Mouse (Mus musculus) cerebellum, adult 2 months (tissue): ENCODE data around the gene Vmn1r76.

ENCODE experiments used
- CTCF ChIP-seq: fragments of 200-500 bp; IDR thresholded peaks from 2 replicates; pipeline ENCODE4 v1.5.1; 2011; ENCODE audit warnings: low read depth, mild to moderate bottlenecking, control low read depth, low read length, moderate library complexity, borderline replicate concordance; ENCODE audit not compliant: insufficient read depth
- POLR2A ChIP-seq: fragments of 200-500 bp; IDR thresholded peaks from 2 replicates; pipeline ENCODE4 v1.6.1; 2011; ENCODE audit warnings: low read length, control low read depth, borderline replicate concordance; ENCODE audit not compliant: insufficient read depth

DNA sequence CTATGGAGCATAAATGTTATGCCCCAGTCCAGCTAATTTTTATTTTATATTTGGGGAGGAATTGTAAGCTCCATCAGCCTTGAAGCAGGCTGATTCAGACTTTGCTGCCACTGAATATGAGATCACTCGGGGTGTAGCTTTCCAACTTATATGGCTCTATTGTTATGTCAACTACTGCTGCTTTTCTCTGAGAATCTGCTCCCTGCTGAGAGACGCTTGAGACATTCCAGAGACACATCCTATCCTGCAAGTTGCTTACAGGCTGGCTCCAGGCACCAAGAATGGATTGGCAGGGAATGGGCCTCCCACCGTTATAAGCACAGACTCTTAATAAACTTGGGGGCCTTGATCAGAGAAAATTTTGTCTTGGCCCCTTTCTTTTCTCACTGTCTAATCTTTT lies 10.0 kb upstream of the Vmn1r76 start:
- TF ChIP-seq POLR2A (no peak), CTCF (no peak)
